Mouse (Mus musculus) neural tube, embryonic 13.5 days (tissue): ENCODE measurements around the gene Kcng4. TPM values are rescaled to one million over a fixed set of nuclear protein-coding genes. Genes with fewer than 3 reads are reported as not detected.

ENCODE experiments used
- polyA plus RNA-seq: library from polyadenylated mRNA; unstranded; fragments of >200 nt; fragmentation: Nextera tagmentation; extraction: Ambion mirVana; gene quantifications from 2 replicates; pipeline ENCODE4 v1.2.1, GENCODE M21; 2015

Kcng4 gene
- polyA plus RNA-seq, 1 experiment from 2014 or later, result not detected

Other genes starting within 250 kb of the Kcng4 start
- gene Mlycd, start 240.8 kb downstream of the Kcng4 start, polyA plus RNA-seq, result 11.0 and 15.6 TPM in 2 replicates
- gene Osgin1, start 201.6 kb downstream of the Kcng4 start, polyA plus RNA-seq, result 0.40 TPM in 1 of 2 replicates, not detected in the other
- gene Necab2, start 189.0 kb downstream of the Kcng4 start, polyA plus RNA-seq, result 39.6 and 41.7 TPM in 2 replicates
- not detected in 2 replicates for gene Slc38a8, start 134.0 kb downstream of the Kcng4 start, polyA plus RNA-seq
- 61.0 and 64.3 TPM in 2 replicates for gene Mbtps1, start 76.9 kb downstream of the Kcng4 start, polyA plus RNA-seq
- gene Hsdl1, start 60.5 kb downstream of the Kcng4 start, polyA plus RNA-seq, result 121 and 131 TPM in 2 replicates
- 0.18 and 0.25 TPM in 2 replicates for gene Dnaaf1, start 60.4 kb downstream of the Kcng4 start, polyA plus RNA-seq
- gene Taf1c, start 30.5 kb downstream of the Kcng4 start, polyA plus RNA-seq, result 13.5 and 14.7 TPM in 2 replicates
- gene Adad2, start 22.9 kb downstream of the Kcng4 start, polyA plus RNA-seq, result not detected in 2 replicates
- 2.8 and 3.4 TPM in 2 replicates for gene Wfdc1, start 30.7 kb upstream of the Kcng4 start, polyA plus RNA-seq
- gene Atp2c2, start 64.3 kb upstream of the Kcng4 start, polyA plus RNA-seq, result 0.06 and 0.15 TPM in 2 replicates
- 9.8 and 14.6 TPM in 2 replicates for gene Tldc1, start 142.7 kb upstream of the Kcng4 start, polyA plus RNA-seq
- 121 and 123 TPM in 2 replicates for gene Cotl1, start 204.9 kb upstream of the Kcng4 start, polyA plus RNA-seq
- 12.3 and 12.4 TPM in 2 replicates for gene Klhl36, start 226.6 kb upstream of the Kcng4 start, polyA plus RNA-seq